ENCODE assay signal across 26 mouse cellular contexts in genomic region chr15:78185609-78186008, GRCm38 (mm10). TPM values are rescaled to one million over a fixed set of nuclear protein-coding genes. Genes with fewer than 3 reads are reported as not detected.
"Had no signal": no experiment of that assay in that cellular context is flagged by ENCODE, and none has a peak within 500 bp of the region (broad histone marks: within the 10 kb centered on the region; RNA-seq: fewer than 3 reads in every experiment).

No protein-coding gene starts in this region.

- H3K4me3 ChIP-seq: left cerebral cortex, adult 2 months; limb, embryonic 10.5 days; limb, embryonic 12.5 days; limb, embryonic 13.5 days; limb, embryonic 15.5 days; liver, embryonic 12.5 days; liver, embryonic 13.5 days; liver, embryonic 15.5 days; lung, embryonic 15.5 days; midbrain, embryonic 12.5 days; midbrain, embryonic 13.5 days; myocyte had no signal

- H3K4me1 ChIP-seq: limb, embryonic 15.5 days; liver, embryonic 12.5 days; liver, embryonic 13.5 days; liver, embryonic 15.5 days had no signal

- H3K4me2 ChIP-seq: limb, embryonic 15.5 days; liver, embryonic 11.5 days; liver, embryonic 12.5 days; liver, embryonic 13.5 days; liver, embryonic 15.5 days; lung, embryonic 14.5 days; lung, embryonic 15.5 days; midbrain, embryonic 12.5 days had no signal

- DNase-seq: liver, embryonic 13.5 days; lung, adult 2 months had no signal

- H3K27ac ChIP-seq: left cerebral cortex, adult 2 months; limb, embryonic 10.5 days; limb, embryonic 12.5 days; limb, embryonic 13.5 days; limb, embryonic 15.5 days; liver, embryonic 12.5 days; liver, embryonic 13.5 days; liver, embryonic 14.5 days; liver, embryonic 15.5 days; lung, embryonic 15.5 days; macrophage; midbrain, embryonic 12.5 days; midbrain, embryonic 13.5 days had no signal

- H3K9me3 ChIP-seq: limb, embryonic 10.5 days; limb, embryonic 12.5 days; limb, embryonic 13.5 days; limb, embryonic 15.5 days; liver, embryonic 12.5 days; liver, embryonic 13.5 days; liver, embryonic 15.5 days; lung, embryonic 15.5 days; megakaryocyte, embryonic 14.5 days; midbrain, embryonic 10.5 days; midbrain, embryonic 12.5 days; midbrain, embryonic 13.5 days had no signal

- H3K9ac ChIP-seq: limb, embryonic 12.5 days; limb, embryonic 13.5 days; limb, embryonic 15.5 days; liver, embryonic 12.5 days; liver, embryonic 13.5 days; liver, embryonic 14.5 days; liver, embryonic 15.5 days; liver, postnatal 0 days; lung, embryonic 14.5 days; lung, embryonic 15.5 days; midbrain, embryonic 12.5 days; midbrain, embryonic 13.5 days had no signal

- H3K36me3 ChIP-seq: limb, embryonic 10.5 days; limb, embryonic 12.5 days; limb, embryonic 13.5 days; limb, embryonic 15.5 days; liver, embryonic 12.5 days; liver, embryonic 13.5 days; liver, embryonic 15.5 days; lung, embryonic 15.5 days; midbrain, embryonic 10.5 days; midbrain, embryonic 12.5 days; midbrain, embryonic 13.5 days had no signal

- ATAC-seq: liver, embryonic 12.5 days had no signal

RNA-seq across cellular contexts. Expression of gene Pvalb, which starts 20.6 kb away (rescaled TPM):
- total RNA-seq: megakaryocyte, adult 5-6 weeks; megakaryocyte-erythroid progenitor cell, adult 5-6 weeks; monocyte, adult 5-6 weeks had no signal
- polyA plus RNA-seq: limb, embryonic 10.5 days; limb, embryonic 12.5 days; liver, adult 2 months; liver, embryonic 11.5 days; liver, embryonic 12.5 days; liver, embryonic 13.5 days; liver, embryonic 14.5 days; liver, embryonic 15.5 days; liver, embryonic 16.5 days; liver, postnatal 0 days; lung, embryonic 14.5 days; lung, postnatal 0 days; macrophage had no signal
